Mouse (Mus musculus) right cerebral cortex, postnatal 25 days (tissue): ENCODE measurements around the gene Rrp1.
"Not testable (repeated sequence)": the region's sequence is repeated elsewhere in the genome, so short reads cannot be mapped to it uniquely, and the experiment has no call there.

Source experiments
- DNase-seq: peaks from one replicate; pipeline ENCODE4 v3.0.0; 2022

Rrp1 gene

GRCm38 (mm10) chr10:78372681-78373668 lies 39.9 kb downstream of the Rrp1 start:
- DNase-seq, result peak; percentile 44

GRCm38 (mm10) chr10:78371746-78372145 lies 41.1 kb downstream of the Rrp1 start:
- no peak for DNase-seq

- no peak for DNase-seq
Observed at GRCm38 (mm10) chr10:78367586-78367985, 45.3 kb downstream of the Rrp1 start.

- DNase-seq, result no peak
Observed at GRCm38 (mm10) chr10:78366851-78367312, 46.0 kb downstream of the Rrp1 start.

- no peak for DNase-seq
Observed at GRCm38 (mm10) chr10:78366195-78366834, 46.5 kb downstream of the Rrp1 start.

GRCm38 (mm10) chr10:78365555-78365954 lies 47.3 kb downstream of the Rrp1 start:
- DNase-seq, result no peak

- DNase-seq, result no peak
Observed at GRCm38 (mm10) chr10:78364106-78364505, 48.7 kb downstream of the Rrp1 start.

- DNase-seq, result no peak
Observed at GRCm38 (mm10) chr10:78363366-78363765, 49.5 kb downstream of the Rrp1 start.

- DNase-seq, result no peak
Observed at GRCm38 (mm10) chr10:78361951-78362350, 50.9 kb downstream of the Rrp1 start.

GRCm38 (mm10) chr10:78360290-78360711 lies 52.5 kb downstream of the Rrp1 start:
- no peak for DNase-seq

- not testable (repeated sequence) for DNase-seq
Observed at GRCm38 (mm10) chr10:78358999-78359398, 53.8 kb downstream of the Rrp1 start.

GRCm38 (mm10) chr10:78358266-78358665 lies 54.6 kb downstream of the Rrp1 start:
- DNase-seq, result no peak

- DNase-seq, result no peak
Observed at GRCm38 (mm10) chr10:78357742-78358141, 55.1 kb downstream of the Rrp1 start.

- no peak for DNase-seq
Observed at GRCm38 (mm10) chr10:78355931-78356593, 56.8 kb downstream of the Rrp1 start.

GRCm38 (mm10) chr10:78353196-78353595 lies 59.6 kb downstream of the Rrp1 start:
- DNase-seq, result no peak

- no peak for DNase-seq
Observed at GRCm38 (mm10) chr10:78352666-78353030, 60.2 kb downstream of the Rrp1 start.

GRCm38 (mm10) chr10:78351887-78352665 lies 60.8 kb downstream of the Rrp1 start, which contains the start of gene Agpat3:
Agpat3 (minus strand) TSS chr10:78352489.
- peak; percentile 81 for DNase-seq

GRCm38 (mm10) chr10:78351564-78351886 lies 61.3 kb downstream of the Rrp1 start:
- no peak for DNase-seq

GRCm38 (mm10) chr10:78350796-78351556 lies 61.9 kb downstream of the Rrp1 start:
- no peak for DNase-seq
